Mouse (Mus musculus): Measurements from ENCODE around the gene Spc25.

GRCm38 (mm10) chr2:69188732-69189131, 17.3 kb downstream of the Spc25 start:
- no peak for TF ChIP-seq CTCF (IDR thresholded peaks at IDR 0.05; ENCODE audit: control insufficient read depth, insufficient read depth, low read length)
- no peak for TF ChIP-seq POLR2A (IDR thresholded peaks at IDR 0.05; ENCODE audit: borderline replicate concordance, control insufficient read depth, low read depth, low read length)
